Mouse (Mus musculus) embryonic fibroblast, embryonic 13.5 days (primary cell): ENCODE results near the gene Grin3a.

ENCODE experiments used
- CTCF ChIP-seq: IDR thresholded peaks from 2 replicates; pipeline ENCODE4 v1.5.1; 2011; ENCODE audit warnings: mild to moderate bottlenecking, control low read depth, low read length, moderate library complexity, borderline replicate concordance; ENCODE audit not compliant: insufficient read depth
- POLR2A ChIP-seq: IDR thresholded peaks from 2 replicates; pipeline ENCODE4 v1.6.1; 2011; ENCODE audit warnings: low read depth, mild to moderate bottlenecking, control low read depth, low read length, moderate library complexity

- no peak for TF ChIP-seq POLR2A
- TF ChIP-seq CTCF, result no peak
Measured at GRCm38 (mm10) chr4:49843787-49844186, 1.8 kb downstream of the Grin3a start.
